Mouse (Mus musculus) olfactory bulb, adult 2 months (tissue): ENCODE data around the gene Tnrc6a. TPM values are rescaled to one million over a fixed set of nuclear protein-coding genes. Genes with fewer than 3 reads are reported as not detected.

Experiments used
- H3K27ac ChIP-seq: fragments of 200-500 bp; 2 replicates; pipeline ENCODE4 v1.5.1; 2012; ENCODE audit warnings: low read depth, low read length; ENCODE audit not compliant: insufficient read depth
- H3K4me1 ChIP-seq: fragments of 200-500 bp; 2 replicates; pipeline ENCODE4 v1.6.1; 2012; ENCODE audit warnings: low read length; ENCODE audit not compliant: control insufficient read depth, insufficient read depth
- H3K4me3 ChIP-seq: fragments of 200-500 bp; 2 replicates; pipeline ENCODE4 v1.5.1; 2012; ENCODE audit warnings: mild to moderate bottlenecking, low read depth, low read length, moderate library complexity; ENCODE audit not compliant: insufficient read depth
- CTCF ChIP-seq: fragments of 200-500 bp; IDR thresholded peaks from 2 replicates; pipeline ENCODE4 v1.5.1; 2012; ENCODE audit warnings: low read depth, mild to moderate bottlenecking, low read length, moderate library complexity; ENCODE audit not compliant: insufficient read depth
- POLR2A ChIP-seq: fragments of 200-500 bp; IDR thresholded peaks from 2 replicates; pipeline ENCODE4 v1.6.1; 2012; ENCODE audit warnings: mild to moderate bottlenecking, low read depth, low read length, moderate library complexity; ENCODE audit not compliant: insufficient read depth
- WGBS: fragments of 180-500 bp; shearing (Covaris S2); methylation state at CpG from one replicate; pipeline ENCODE4 v1.1.7; 2018; 5-methylcytosine and 5-hydroxymethylcytosine counted together
- polyA plus RNA-seq: library from polyadenylated mRNA; stranded (reverse); fragments of >200 nt; gene quantifications from 2 replicates; pipeline ENCODE4 v1.2.4, GENCODE M21; 2012; ENCODE audit warnings: low replicate concordance; ENCODE audit not compliant: missing spikeins, insufficient read depth, insufficient read length

Gene Tnrc6a
- polyA plus RNA-seq, 1 experiment: 45.8 TPM

DNA sequence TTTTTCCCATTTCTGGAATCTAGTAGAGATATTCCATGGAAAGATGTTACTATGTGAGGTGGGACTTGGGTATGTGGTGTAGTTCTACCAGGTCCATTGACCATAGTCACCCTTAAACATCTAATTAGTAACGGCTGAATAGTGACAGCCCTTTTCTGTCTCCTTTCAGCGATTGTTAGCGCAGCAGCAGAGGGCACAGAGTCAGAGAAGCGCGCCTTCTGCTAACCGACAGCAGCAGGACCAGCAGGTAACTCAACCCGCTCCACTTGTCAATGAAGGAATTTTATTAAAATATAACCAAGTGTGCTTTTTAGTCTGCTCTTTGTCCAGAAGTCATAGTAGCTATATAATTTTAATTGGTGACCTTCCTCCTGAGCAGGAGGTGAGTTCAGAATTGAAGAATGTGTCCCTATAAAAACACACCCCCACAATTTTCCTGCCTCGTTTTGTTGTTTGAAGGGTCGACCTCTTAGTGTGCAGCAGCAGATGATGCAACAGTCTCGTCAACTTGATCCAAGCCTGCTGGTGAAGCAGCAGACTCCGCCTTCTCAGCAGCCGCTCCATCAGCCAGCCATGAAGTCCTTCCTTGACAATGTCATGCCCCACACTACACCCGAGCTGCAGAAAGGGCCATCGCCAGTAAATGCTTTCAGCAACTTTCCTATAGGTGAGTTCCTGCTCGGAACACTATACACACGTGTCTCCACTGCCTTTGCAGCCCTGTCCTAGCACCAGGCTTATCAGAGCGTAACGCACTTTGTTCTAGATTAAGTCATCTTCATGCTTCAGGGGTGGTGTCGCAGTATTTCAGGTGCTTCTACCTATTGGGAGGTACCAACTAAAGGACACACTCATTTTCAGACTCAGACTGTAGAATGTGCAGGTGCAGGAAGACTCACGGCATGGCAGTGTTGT, 58.4 kb downstream of the Tnrc6a start:
- no peak for TF ChIP-seq CTCF
- no peak for TF ChIP-seq POLR2A
- 81% methylated on average over 20 of the region's 20 CpGs for WGBS
- no peak overlapping the region for H3K27ac ChIP-seq
- H3K4me3 ChIP-seq: no peak overlapping the region
- H3K4me1 ChIP-seq: no peaks in the 10 kb centered on the region

DNA sequence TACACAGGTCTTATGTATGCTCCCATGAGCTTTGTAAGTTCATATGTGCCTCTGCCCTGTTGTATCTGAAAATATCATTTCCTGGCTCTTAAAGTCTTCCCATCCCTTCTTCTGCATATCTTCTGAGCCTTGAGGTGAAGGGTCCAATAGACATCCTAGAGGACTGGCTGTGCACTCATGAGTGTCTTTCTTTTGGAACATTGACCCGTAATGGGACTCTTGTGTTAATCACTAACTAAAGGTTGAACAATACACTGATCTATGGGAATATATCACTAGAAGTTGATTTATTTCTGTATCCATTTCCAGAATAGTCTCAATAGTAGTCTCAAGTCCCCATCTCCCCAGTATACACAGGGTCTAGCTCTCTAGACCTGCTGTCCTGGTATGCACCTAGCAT, 61.2 kb downstream of the Tnrc6a start:
- Histone ChIP-seq H3K4me1 (no peaks in the 10 kb centered on the region; the same call in 1 of the 2 replicates), H3K4me3 (no peak overlapping the region), H3K27ac (no peak overlapping the region)
- WGBS: 88% methylated on average over 1 of the region's 1 CpGs
- no peak for TF ChIP-seq POLR2A
- no peak for TF ChIP-seq CTCF

DNA sequence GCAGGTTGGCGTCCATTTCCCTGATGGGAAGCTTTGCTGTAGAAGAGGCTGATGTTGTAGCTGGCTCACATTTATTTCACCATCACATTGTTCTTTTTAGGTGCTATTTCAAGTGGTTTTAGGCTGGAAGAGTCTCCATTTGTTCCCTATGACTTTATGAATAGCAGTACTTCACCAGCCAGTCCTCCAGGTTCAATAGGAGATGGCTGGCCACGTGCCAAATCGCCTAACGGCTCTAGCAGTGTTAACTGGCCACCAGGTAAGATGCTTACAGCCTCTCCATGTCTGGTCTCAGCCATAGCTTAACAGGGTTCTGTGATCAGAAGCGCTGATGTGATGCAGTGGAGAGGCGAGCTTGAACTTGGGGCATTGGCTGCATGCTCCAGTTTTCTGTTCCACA, 62.8 kb downstream of the Tnrc6a start:
- Histone ChIP-seq H3K27ac (no peak overlapping the region), H3K4me1 (peaks cover 2% of the 10 kb centered on the region), H3K4me3 (no peak overlapping the region)
- TF ChIP-seq POLR2A (no peak), CTCF (no peak)
- WGBS: 68% methylated on average over 6 of the region's 6 CpGs

DNA sequence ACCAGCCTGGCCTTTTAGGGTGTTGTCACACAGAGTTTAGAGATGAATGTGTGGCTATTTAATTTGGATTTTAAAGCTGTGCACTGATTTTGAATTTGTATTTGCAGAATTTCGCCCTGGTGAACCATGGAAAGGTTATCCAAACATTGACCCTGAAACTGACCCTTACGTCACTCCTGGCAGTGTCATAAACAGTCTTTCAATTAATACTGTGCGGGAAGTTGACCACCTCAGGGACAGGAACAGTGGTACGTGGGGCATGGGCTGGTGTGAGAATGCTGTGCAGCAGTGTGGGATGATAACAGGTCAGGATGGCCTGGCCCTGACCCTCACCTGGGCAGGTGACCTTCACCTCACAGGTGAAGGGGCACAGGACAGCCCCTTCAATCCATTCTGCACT, 63.6 kb downstream of the Tnrc6a start:
- no peak for TF ChIP-seq CTCF
- TF ChIP-seq POLR2A: no peak
- H3K4me1 ChIP-seq: peaks cover 6% of the 10 kb centered on the region
- WGBS: 82% methylated on average over 4 of the region's 4 CpGs
- H3K4me3 ChIP-seq: no peak overlapping the region
- no peak overlapping the region for H3K27ac ChIP-seq

DNA sequence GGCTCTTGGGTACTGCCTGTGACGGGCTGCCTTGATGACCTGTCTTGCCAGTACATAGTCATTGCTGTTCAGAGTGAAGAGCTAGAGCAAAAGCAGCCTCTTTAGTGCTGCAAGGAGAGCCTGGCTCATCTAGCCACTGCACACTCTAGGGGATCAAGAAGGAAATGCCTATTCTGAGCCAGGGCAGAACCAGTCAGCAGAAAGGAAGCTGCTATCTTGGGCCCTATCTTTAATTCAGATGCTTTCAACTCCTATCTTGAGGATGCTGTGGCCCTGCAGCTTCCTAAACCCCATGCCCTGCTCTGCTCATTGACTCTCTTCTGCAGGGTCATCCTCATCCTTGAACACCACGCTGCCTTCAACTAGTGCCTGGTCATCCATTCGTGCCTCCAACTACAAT, 64.8 kb downstream of the Tnrc6a start:
- Histone ChIP-seq H3K27ac (no peak overlapping the region), H3K4me3 (no peak overlapping the region), H3K4me1 (peaks cover 6% of the 10 kb centered on the region)
- 84% methylated on average over 3 of the region's 3 CpGs for WGBS
- no peak for TF ChIP-seq POLR2A
- TF ChIP-seq CTCF: no peak

DNA sequence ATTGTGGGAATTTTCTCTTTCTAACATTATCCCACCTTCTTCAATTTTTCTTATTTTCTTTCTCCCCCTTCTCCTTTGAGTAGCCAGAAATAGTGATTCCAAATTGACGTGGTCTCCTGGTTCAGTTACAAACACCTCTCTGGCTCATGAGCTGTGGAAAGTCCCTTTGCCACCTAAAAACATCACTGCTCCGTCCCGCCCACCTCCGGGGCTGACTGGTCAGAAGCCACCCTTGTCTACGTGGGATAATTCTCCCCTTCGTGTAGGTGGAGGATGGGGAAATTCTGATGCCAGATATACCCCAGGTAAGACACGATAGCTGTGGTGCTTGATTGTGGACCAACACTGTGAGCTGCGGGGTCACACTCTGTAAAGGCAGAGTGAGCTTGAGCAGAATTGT, 66.1 kb downstream of the Tnrc6a start:
- WGBS: 91% methylated on average over 8 of the region's 8 CpGs
- H3K4me3 ChIP-seq: no peak overlapping the region
- TF ChIP-seq CTCF (no peak), POLR2A (no peak)
- peaks cover 6% of the 10 kb centered on the region for H3K4me1 ChIP-seq
- no peak overlapping the region for H3K27ac ChIP-seq

DNA sequence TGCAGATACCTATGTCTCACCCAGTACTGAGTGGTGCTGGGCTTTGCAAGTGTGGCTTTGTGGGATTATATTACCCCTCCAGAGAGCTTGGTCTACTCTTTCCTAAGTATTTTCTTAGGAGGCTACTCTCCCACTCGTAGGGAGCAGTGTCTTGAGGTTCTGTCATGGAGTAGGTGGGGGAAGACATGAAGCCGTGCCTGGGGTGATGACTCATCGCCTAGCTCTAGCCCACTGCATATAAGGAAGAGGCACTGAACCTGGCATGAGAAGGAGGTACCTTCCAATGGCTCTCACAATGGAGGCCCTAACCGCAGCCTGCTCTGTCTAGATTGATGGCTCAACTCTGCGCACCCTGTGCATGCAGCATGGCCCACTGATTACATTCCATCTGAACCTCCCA, 68.0 kb downstream of the Tnrc6a start:
- no peak overlapping the region; the same call in 1 of the 2 replicates for H3K27ac ChIP-seq
- no peak overlapping the region for H3K4me3 ChIP-seq
- H3K4me1 ChIP-seq: peaks cover 6% of the 10 kb centered on the region
- WGBS: 43% methylated on average over 5 of the region's 5 CpGs
- no peak for TF ChIP-seq CTCF
- no peak for TF ChIP-seq POLR2A

DNA sequence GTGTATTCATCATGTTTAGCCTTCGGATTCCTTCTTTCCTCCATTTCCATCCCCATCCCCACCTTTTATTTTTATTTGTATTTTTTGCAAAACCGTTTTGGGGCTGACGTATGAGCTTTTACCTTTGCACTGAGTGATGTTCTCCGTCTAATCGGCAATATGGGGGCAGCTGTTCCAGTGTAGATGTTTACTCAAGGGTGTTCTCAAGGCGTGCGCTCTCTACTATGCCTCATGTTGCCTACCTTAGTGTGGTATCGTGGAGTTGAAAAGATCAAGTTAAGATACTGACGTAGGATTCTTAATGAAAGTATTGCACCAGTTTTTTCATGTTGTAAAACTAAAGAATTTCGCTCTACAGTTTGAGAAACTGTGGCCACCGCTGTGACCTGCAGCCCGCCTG, 69.5 kb downstream of the Tnrc6a start:
- H3K4me3 ChIP-seq: no peak overlapping the region
- H3K4me1 ChIP-seq: peaks cover 6% of the 10 kb centered on the region
- WGBS: 94% methylated on average over 12 of the region's 12 CpGs
- no peak overlapping the region for H3K27ac ChIP-seq
- TF ChIP-seq POLR2A: no peak

DNA sequence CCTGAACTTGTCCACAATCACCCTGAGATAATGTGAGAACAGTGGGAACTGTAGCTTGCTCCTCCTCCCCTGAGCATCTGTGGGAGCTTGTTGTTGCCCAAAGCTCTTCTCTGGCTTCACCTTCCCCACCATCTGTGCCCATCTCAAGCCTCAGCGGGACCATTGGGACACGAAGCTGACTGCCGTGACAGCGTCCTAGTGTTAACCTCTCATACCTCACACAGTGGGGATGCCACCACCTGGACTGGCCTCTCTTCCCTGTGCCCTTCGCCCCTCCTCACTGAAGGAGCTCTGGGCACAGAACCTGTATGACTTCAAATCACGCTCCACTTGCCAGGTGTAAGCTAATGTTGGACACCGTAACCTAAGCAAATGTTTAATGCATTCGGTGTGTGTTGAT, 71.0 kb downstream of the Tnrc6a start:
- H3K27ac ChIP-seq: no peak overlapping the region
- TF ChIP-seq CTCF (no peak), POLR2A (no peak)
- peaks cover 6% of the 10 kb centered on the region for H3K4me1 ChIP-seq
- 92% methylated on average over 8 of the region's 8 CpGs for WGBS
- H3K4me3 ChIP-seq: no peak overlapping the region
